Mouse (Mus musculus): ENCODE results near the gene Cdh15.

DNA sequence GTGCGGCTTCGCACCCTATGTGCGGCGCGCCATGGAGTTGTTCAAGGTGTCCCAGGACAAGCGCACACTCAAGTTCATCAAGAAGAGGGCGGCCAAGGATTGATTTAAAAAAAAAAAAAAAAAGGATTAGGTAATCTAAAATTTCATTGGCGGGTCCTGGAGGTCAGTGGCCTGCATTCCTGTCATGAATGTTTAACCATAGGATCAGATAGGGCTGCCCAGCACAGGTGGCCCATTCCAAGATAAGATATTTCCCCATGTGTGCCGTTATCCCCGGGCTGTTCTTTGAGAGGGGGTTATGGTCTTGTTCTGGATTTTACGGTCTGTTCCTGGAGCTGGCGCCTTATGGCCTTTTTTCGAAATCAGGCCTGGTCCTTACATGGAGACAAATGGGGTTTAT lies 11.1 kb upstream of the Cdh15 start:
- TF ChIP-seq POLR2A (IDR thresholded peaks at IDR 0.05; ENCODE audit: insufficient read depth, low read depth, low read length) (no peak), CTCF (IDR thresholded peaks at IDR 0.05; ENCODE audit: insufficient read depth, low read depth, low read length) (no peak)

Measured in olfactory bulb, adult 2 months (tissue).